Mouse (Mus musculus) neural tube, embryonic 10.5 days (tissue): ENCODE measurements at regions not wholly inside any gene's neighbourhood (a gene's known extent, or its start where the extent isn't known, plus 50 kb on each side); places are given as distances from the start of the nearest gene placed in this dataset.

Source experiments
- DNase-seq: peaks from one replicate; pipeline ENCODE4 v3.0.0-alpha.2; 2017; ENCODE audit warnings: low spot score; ENCODE audit errors: extremely low spot score

GRCm38 (mm10) chr1:181299826-181300225 is 52.6 kb upstream of the Cnih3 start:
- no peak for DNase-seq

GRCm38 (mm10) chr1:181302151-181302550 is 50.3 kb upstream of the Cnih3 start:
- DNase-seq: no peak
